Mouse (Mus musculus) MEL (cell line): Measurements from ENCODE around the gene Galnt3. TPM values are rescaled to one million over a fixed set of nuclear protein-coding genes. Genes with fewer than 3 reads are reported as not detected.

ENCODE experiments used
- DNase-seq: peaks from one replicate; pipeline ENCODE4 v3.0.0; 2011; ENCODE audit warnings: low read depth, low spot score
- H3K27ac ChIP-seq: 2 replicates; pipeline ENCODE4 v1.5.1; 2012; ENCODE audit warnings: low read depth, mild to moderate bottlenecking, control low read depth, low read length, moderate library complexity; ENCODE audit not compliant: control insufficient read depth
- H3K27me3 ChIP-seq, 2 experiments: fragments of 150-350 bp in 1 of 2; sonication (generic) in 1 of 2; 2 replicates each; pipeline ENCODE4 v1.6.1; 2012; ENCODE audit warnings: low read length in 2 of 2, mild to moderate bottlenecking in 2 of 2, improper control_type of control experiment in 1 of 2, moderate library complexity in 1 of 2; ENCODE audit not compliant: insufficient read depth in 2 of 2, control insufficient read depth in 1 of 2
- H3K36me3 ChIP-seq, 2 experiments: 2 replicates each; pipeline ENCODE4 v1.6.1; 2012 to 2014; ENCODE audit warnings: low read length in 2 of 2, improper control_type of control experiment in 1 of 2, inconsistent platforms in 1 of 2, mild to moderate bottlenecking in 1 of 2; ENCODE audit not compliant: insufficient read depth in 2 of 2, control insufficient read depth in 1 of 2
- H3K4me1 ChIP-seq, 2 experiments: fragments of 150-350 bp in 1 of 2; sonication (generic) in 1 of 2; 2 replicates each; pipeline ENCODE4 v1.6.1; 2012; ENCODE audit warnings: low read length in 2 of 2, improper control_type of control experiment in 1 of 2, mild to moderate bottlenecking in 1 of 2; ENCODE audit not compliant: insufficient read depth in 2 of 2, control insufficient read depth in 1 of 2
- H3K4me3 ChIP-seq, 2 experiments: fragments of 150-350 bp in 1 of 2; sonication (generic) in 1 of 2; 2 replicates each; pipeline ENCODE4 v1.5.1; 2012; ENCODE audit warnings: low read depth in 2 of 2, low read length in 2 of 2, mild to moderate bottlenecking in 2 of 2, moderate library complexity in 2 of 2, control low read depth in 1 of 2, improper control_type of control experiment in 1 of 2; ENCODE audit not compliant: control insufficient read depth in 1 of 2, insufficient read depth in 1 of 2
- H3K79me2 ChIP-seq: 2 replicates; pipeline ENCODE4 v1.6.1; 2012; ENCODE audit warnings: mild to moderate bottlenecking, low read length, moderate library complexity; ENCODE audit not compliant: control insufficient read depth, poor library complexity, insufficient read depth
- H3K9ac ChIP-seq: 2 replicates; pipeline ENCODE4 v1.6.1; 2012; ENCODE audit warnings: low read depth, mild to moderate bottlenecking, control low read depth, low read length, moderate library complexity; ENCODE audit not compliant: control insufficient read depth, poor library complexity, severe bottlenecking
- H3K9me3 ChIP-seq: fragments of 150-350 bp; sonication (generic); replicated peaks from 2 replicates; pipeline ENCODE4 v1.6.1; 2012; ENCODE audit warnings: mild to moderate bottlenecking, low read length, improper control_type of control experiment, moderate library complexity; ENCODE audit not compliant: insufficient read depth
- E2F4 ChIP-seq: IDR thresholded peaks from 2 replicates; pipeline ENCODE4 v1.6.1; 2011; ENCODE audit warnings: low read depth, low read length, improper control_type of control experiment, borderline replicate concordance
- ELF1 ChIP-seq: IDR thresholded peaks from 2 replicates; pipeline ENCODE4 v1.6.1; 2014; ENCODE audit warnings: low read depth, mild to moderate bottlenecking, inconsistent platforms, low read length, improper control_type of control experiment, moderate library complexity
- EP300 ChIP-seq, 2 experiments: IDR thresholded peaks; 2 replicates each; pipeline ENCODE4 v1.6.1; 2011; ENCODE audit warnings: improper control_type of control experiment in 2 of 2, low read length in 2 of 2, low read depth in 1 of 2, mild to moderate bottlenecking in 1 of 2
- GABPA ChIP-seq: IDR thresholded peaks from 2 replicates; pipeline ENCODE4 v1.6.1; 2012; ENCODE audit warnings: low read depth, mild to moderate bottlenecking, inconsistent platforms, low read length, improper control_type of control experiment, moderate library complexity
- GATA1 ChIP-seq: IDR thresholded peaks from 2 replicates; pipeline ENCODE4 v1.6.1; 2011; ENCODE audit warnings: low read depth, low read length, improper control_type of control experiment
- HCFC1 ChIP-seq: IDR thresholded peaks from 2 replicates; pipeline ENCODE4 v1.6.1; 2012; ENCODE audit warnings: low read depth, mild to moderate bottlenecking, inconsistent platforms, low read length, improper control_type of control experiment, moderate library complexity
- JUND ChIP-seq: IDR thresholded peaks from 2 replicates; pipeline ENCODE4 v1.6.1; 2011; ENCODE audit warnings: low read depth, mild to moderate bottlenecking, improper control_type of control experiment, low read length
- MEF2A ChIP-seq: IDR thresholded peaks from 2 replicates; pipeline ENCODE4 v1.6.1; 2014; ENCODE audit warnings: low read depth, mild to moderate bottlenecking, inconsistent platforms, low read length, improper control_type of control experiment; ENCODE audit not compliant: poor library complexity, insufficient replicate concordance, severe bottlenecking; ENCODE audit errors: extremely low read depth
- MYB ChIP-seq: IDR thresholded peaks from 2 replicates; pipeline ENCODE4 v1.6.1; 2011; ENCODE audit warnings: mild to moderate bottlenecking, low read depth, low read length, improper control_type of control experiment
- MYC ChIP-seq: IDR thresholded peaks from 2 replicates; pipeline ENCODE4 v1.6.1; 2011; ENCODE audit warnings: low read depth, mild to moderate bottlenecking, low read length, improper control_type of control experiment, moderate library complexity
- SIN3A ChIP-seq: IDR thresholded peaks from 2 replicates; pipeline ENCODE4 v1.6.1; 2012; ENCODE audit warnings: low read length, improper control_type of control experiment, inconsistent platforms
- SMC3 ChIP-seq: IDR thresholded peaks from 2 replicates; pipeline ENCODE4 v1.6.1; 2011; ENCODE audit warnings: low read depth, low read length, improper control_type of control experiment
- TBP ChIP-seq: IDR thresholded peaks from 2 replicates; pipeline ENCODE4 v1.8.0; 2011; ENCODE audit warnings: low read depth, low read length, improper control_type of control experiment
- TCF12 ChIP-seq: IDR thresholded peaks from 2 replicates; pipeline ENCODE4 v1.6.1; 2014; ENCODE audit warnings: low read depth, mild to moderate bottlenecking, inconsistent platforms, low read length, improper control_type of control experiment, moderate library complexity
- USF1 ChIP-seq: IDR thresholded peaks from 2 replicates; pipeline ENCODE4 v1.6.1; 2014; ENCODE audit warnings: low read depth, mild to moderate bottlenecking, inconsistent platforms, low read length, improper control_type of control experiment, moderate library complexity
- ZNF384 ChIP-seq: IDR thresholded peaks from 2 replicates; pipeline ENCODE4 v1.6.1; 2012; ENCODE audit warnings: low read depth, mild to moderate bottlenecking, inconsistent platforms, low read length, improper control_type of control experiment
- polyA plus RNA-seq, 2 experiments: library from polyadenylated mRNA; stranded (reverse) in 1 of 2; unstranded in 1 of 2; fragments of >175 nt in 1 of 2; fragments of >200 nt in 1 of 2; gene quantifications; 2 replicates each; pipeline versions ENCODE4 v1.2.1 to v1.2.4; 2012; ENCODE audit warnings: low replicate concordance in 2 of 2, low read depth in 1 of 2; ENCODE audit not compliant: insufficient read length in 2 of 2, insufficient read depth in 1 of 2, missing spikeins in 1 of 2
- total RNA-seq: library from RNA; depleted of rRNA; stranded (reverse); fragments of 300-350 nt; gene quantifications from 2 replicates; pipeline ENCODE4 v1.2.3, GENCODE M21; 2012

Galnt3 gene
- total and polyA plus RNA-seq, 3 experiments, result not detected

- Histone ChIP-seq H3K9ac (no peak overlapping the region), H3K79me2 (no peaks in the 10 kb centered on the region), H3K27ac (no peak overlapping the region), H3K9me3 (no peaks in the 10 kb centered on the region), H3K36me3 (no peaks in the 10 kb centered on the region), H3K27me3 (no peaks in the 10 kb centered on the region), H3K4me3 (no peak overlapping the region), H3K4me1 (no peaks in the 10 kb centered on the region)
- no peak for DNase-seq
- TF ChIP-seq SMC3 (no peak), MYB (no peak), EP300 (IDR thresholded peaks at IDR 0.05; ENCODE audit: low read depth in 1 of 2, low read length in 2 of 2) (no peak), HCFC1 (no peak), ELF1 (no peak), USF1 (no peak), TCF12 (no peak)
These were observed 46.8 kb upstream of the Galnt3 start for GRCm38 (mm10) chr2:66171643-66172042.

GRCm38 (mm10) chr2:66170721-66171120 lies 45.9 kb upstream of the Galnt3 start:
- no peaks in the 10 kb centered on the region for H3K79me2 ChIP-seq
- no peak for TF ChIP-seq GABPA
- no peak for TF ChIP-seq JUND
- no peak for TF ChIP-seq MEF2A
- no peak for TF ChIP-seq HCFC1
- TF ChIP-seq TBP, result no peak
- no peak for TF ChIP-seq E2F4
- TF ChIP-seq, all 39 proteins: peak for 0

GRCm38 (mm10) chr2:66165025-66165424 lies 40.2 kb upstream of the Galnt3 start:
- TF ChIP-seq SIN3A (no peak), MEF2A (no peak), GATA1 (no peak), ZNF384 (no peak), MYC (no peak)
- TF ChIP-seq, all 39 proteins: peak for 0
- no peak overlapping the region for H3K27ac ChIP-seq
- no peak overlapping the region for H3K4me3 ChIP-seq
- H3K79me2 ChIP-seq, result no peaks in the 10 kb centered on the region
- H3K27me3 ChIP-seq, result no peaks in the 10 kb centered on the region
- H3K36me3 ChIP-seq, result no peaks in the 10 kb centered on the region
- no peak overlapping the region for H3K9ac ChIP-seq
- no peaks in the 10 kb centered on the region for H3K9me3 ChIP-seq
- no peak for DNase-seq
- no peaks in the 10 kb centered on the region for H3K4me1 ChIP-seq

More at GRCm38 (mm10) chr2:66170721-66171120, 45.9 kb upstream of the Galnt3 start:
- Histone ChIP-seq H3K9me3 (no peaks in the 10 kb centered on the region), H3K27me3 (no peaks in the 10 kb centered on the region), H3K36me3 (no peaks in the 10 kb centered on the region), H3K9ac (no peak overlapping the region), H3K4me1 (no peaks in the 10 kb centered on the region), H3K27ac (no peak overlapping the region), H3K4me3 (no peak overlapping the region)
- no peak for DNase-seq
